Mouse (Mus musculus) embryonic fibroblast, embryonic 13.5 days (primary cell): ENCODE measurements around the gene Mrps21.

Experiments
- CTCF ChIP-seq: IDR thresholded peaks from 2 replicates; pipeline ENCODE4 v1.5.1; 2011; ENCODE audit warnings: mild to moderate bottlenecking, control low read depth, low read length, moderate library complexity, borderline replicate concordance; ENCODE audit not compliant: insufficient read depth
- POLR2A ChIP-seq: IDR thresholded peaks from 2 replicates; pipeline ENCODE4 v1.6.1; 2011; ENCODE audit warnings: low read depth, mild to moderate bottlenecking, control low read depth, low read length, moderate library complexity

DNA sequence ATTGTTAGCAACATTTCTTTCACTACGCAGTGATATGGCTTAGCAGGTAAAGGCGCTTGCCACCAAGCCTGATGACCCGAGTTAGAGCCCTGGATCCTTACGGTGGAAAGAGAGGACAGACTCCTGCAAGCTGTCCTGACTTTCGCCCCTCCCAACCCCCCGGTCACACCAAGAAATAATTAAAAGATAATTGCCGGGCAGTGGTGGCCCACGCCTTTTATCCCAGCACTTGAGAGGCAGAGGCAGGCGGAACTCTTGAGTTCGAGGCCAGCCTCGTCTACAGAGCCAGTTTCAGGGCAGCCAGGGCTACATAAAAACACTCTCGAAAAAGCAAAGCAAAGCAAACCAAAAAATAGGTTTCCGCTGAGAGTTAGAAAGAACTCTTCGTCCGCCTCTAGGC, 343 bp downstream of the Mrps21 start:
- no peak for TF ChIP-seq CTCF
- TF ChIP-seq POLR2A: no peak
